Mouse (Mus musculus) gastrocnemius, postnatal 36 days (tissue): ENCODE data around the gene Pabpc1l. TPM values are rescaled to one million over a fixed set of nuclear protein-coding genes. Genes with fewer than 3 reads are reported as not detected.

ENCODE experiments used
- DNase-seq, 2 experiments: peaks; one replicate each; pipeline ENCODE4 v3.0.0; 2022
- intact Hi-C: fragments of 180-260 bp; cut with DNase I; formaldehyde crosslinking; loops from one replicate; pipeline ENCODE4 v1.15.1; 2025
- total RNA-seq, 2 experiments: library from RNA; stranded (reverse); gene quantifications; 2 replicates each; pipeline ENCODE4 v1.2.3; 2021

Gene Pabpc1l
- total RNA-seq, 2 experiments from 2014 or later: 0.54 TPM; not detected in 1

DNA sequence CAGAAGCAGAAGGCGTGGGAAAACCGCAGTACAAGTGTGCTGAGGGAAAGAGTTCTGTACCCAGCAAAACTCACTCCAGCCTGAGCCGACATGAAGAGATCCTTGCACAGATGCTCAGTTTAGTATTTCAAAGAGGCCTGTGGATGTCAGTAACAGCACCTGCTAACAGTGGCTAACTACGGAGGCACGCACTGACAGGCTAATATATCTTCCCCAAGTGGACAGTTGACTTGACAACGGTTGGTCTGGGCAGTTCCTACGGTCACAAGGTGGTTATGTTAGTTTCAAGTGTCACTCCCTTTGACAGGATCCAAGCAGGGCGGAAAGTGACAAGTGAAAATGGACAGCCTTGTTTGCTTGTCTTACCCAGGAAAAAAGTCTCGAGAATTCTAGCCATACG, 56.9 kb downstream of the Pabpc1l start:
- intact Hi-C loops: no loop called here
- no peak for DNase-seq

DNA sequence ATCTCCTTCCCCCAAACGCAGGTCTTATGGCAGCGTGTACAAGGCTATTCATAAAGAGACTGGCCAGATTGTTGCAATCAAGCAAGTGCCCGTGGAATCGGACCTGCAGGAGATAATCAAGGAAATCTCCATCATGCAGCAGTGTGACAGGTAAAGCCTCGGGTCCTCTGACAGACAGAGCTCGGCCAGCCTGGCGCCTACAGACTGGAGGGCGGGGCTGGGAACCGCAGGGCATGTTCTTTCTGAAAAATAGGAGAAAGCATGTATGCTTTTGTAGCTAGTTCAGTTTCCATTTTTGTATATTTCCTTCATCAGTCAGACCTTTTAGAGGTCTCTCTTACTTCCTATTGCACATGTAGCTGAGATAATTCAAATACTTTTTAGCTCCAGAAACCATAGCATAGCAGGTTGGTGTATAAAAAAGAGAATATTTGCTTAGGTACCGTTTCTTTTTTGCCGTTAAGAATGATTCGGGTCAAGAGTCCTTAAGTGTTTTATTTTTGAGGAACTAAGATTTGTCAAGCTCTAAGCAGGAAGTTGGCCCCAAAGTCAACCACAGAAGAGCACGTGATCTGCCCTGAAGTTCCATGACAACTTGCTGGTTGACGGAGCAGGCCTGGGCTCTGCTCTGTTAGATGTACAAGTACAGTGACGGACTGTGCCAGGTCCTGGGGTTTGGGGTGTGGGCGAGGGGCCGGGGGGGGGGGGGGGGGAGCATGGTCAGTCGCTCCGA, 58.5 kb downstream of the Pabpc1l start:
- DNase-seq: no peak
- intact Hi-C loops: no loop called here

DNA sequence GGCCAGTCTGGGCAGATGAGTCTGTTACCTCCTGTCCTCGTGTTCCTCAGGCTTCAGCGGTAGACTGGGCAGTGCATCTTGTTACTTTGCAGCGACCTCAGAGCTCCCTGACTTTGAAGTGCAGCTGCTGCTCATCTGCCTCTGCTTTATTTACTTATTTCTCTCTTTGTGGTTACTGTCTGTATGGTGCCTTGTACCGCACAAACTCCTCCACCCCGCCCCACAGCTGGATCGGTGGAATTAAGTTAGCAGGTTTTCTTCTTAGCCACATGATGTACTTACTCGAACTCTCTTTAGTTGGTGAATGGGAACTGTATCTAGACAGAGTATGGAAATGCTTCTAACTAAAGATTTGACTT, 59.1 kb downstream of the Pabpc1l start:
- DNase-seq: no peak
- intact Hi-C loops: no loop called here

DNA sequence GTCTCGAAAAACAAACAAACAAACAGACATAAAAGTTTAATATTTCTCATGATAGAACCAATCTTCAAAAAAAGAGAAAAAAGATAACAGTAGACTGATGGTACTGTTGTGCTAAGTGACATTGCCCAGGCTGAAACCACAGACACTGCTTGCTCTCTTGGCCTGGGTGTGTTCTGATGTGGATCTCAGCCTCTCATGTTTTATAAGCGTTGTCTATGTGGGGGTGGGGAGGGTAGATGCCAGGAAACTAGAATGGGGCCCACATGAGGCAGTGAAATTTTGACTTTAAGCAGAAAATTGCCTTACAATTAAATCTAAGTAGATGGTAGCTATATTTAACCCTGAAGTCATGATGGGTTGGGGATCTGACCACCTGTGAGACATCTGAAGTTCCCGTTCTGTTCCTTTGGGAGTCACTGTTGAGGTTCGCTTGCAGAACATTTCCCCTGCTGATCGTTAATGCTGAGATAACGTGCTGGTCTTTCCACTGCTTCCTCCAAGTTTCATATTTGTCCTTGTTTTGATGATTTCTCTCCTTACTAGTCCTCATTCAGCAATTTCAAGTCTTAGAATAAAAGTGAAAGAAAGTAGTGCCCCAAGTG, 62.3 kb downstream of the Pabpc1l start:
- DNase-seq: no peak
- intact Hi-C loops: no loop called here

DNA sequence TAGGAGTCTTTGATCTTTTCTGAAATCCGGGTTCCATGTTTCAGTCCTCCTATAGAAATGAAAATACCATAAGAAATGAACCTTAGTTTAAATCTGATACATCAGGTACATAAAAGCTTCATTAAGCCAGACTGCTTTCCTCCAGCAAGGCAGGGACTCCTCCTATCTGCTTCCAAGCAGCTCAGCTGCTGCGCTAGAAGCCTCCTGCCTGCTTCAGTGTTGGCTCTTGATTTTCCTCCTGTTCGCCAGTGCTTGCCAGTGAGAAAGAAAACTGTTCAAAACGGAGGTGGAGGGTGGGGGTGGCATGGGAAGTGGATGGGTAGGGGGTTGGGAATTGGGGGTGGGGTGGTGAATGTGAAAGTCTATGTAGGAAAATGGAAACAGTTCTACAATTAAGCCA, 64.3 kb downstream of the Pabpc1l start:
- intact Hi-C loops: no loop called here
- DNase-seq: no peak

DNA sequence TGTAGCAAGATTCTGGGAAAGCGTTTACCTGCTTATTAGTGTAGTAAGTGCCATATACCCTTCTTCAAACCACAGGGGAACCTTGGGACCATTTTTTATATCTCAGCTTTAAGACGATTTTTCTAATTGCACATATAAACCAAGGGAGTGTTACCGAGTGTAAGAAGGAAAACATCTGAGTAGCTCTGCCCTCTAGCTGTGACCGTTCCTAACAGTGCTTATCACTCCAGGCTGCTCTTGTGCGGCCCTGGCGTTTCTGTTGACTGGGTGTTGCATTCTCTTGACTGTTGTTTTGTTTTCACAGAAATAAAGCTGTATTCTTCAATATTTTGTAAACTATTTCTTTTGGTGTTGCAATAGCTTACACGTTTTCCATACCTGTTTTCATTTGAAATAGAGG, 68.9 kb downstream of the Pabpc1l start:
- no peak for DNase-seq
- intact Hi-C loops: no loop called here

DNA sequence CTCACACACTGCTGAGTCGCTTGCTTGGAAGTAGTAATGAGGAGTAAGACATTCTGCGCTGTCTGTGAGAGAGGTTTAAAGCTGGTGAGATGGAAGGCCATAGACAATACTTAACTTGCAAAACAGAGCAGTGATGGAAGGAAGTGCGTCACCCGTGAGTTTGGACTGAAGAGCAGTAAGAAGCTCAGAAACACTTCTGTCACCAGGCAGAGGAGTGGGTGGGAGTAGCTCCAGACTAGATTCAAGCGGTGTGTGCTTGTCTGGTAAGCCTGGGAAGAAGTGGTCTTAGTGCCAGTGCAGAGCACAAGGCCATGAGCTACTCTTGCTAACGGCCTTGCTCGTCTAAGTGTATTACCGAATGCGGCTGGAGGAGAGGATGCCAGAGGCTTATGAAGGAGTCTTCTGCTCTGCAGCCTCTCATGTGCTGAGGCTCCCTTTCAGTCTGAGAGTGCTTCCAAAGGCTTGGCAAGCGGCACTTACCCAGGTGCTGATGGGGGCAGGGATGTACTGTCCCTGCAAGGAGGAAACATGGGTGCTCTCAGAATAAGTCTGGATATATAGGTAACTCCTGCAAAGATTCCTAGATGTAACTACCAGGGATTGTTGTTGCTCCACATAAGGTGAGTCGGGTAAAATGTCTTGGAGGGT, 73.5 kb downstream of the Pabpc1l start:
- peak in 1 of 2 experiments; percentile 23 for DNase-seq
- intact Hi-C loops: loop anchor here (5.0 kb wide), 1 partner anchor 429 kb away; no protein-coding TSS in a partner anchor

Other genes starting within 250 kb of the Pabpc1l start
- gene Ccn5, start 204.6 kb upstream of the Pabpc1l start, total RNA-seq: under 1 TPM; 0.74 to 0.91 TPM
- not detected for gene Kcnk15, start 171.8 kb upstream of the Pabpc1l start, total RNA-seq
- gene Rims4, start 106.8 kb upstream of the Pabpc1l start, total RNA-seq: 1 to 10 TPM in 1 of 2 experiments, under 1 TPM in 1; 0.86 to 1.3 TPM
- 10 to 100 TPM; 34.7 to 37.9 TPM for gene Ywhab, start 30.5 kb upstream of the Pabpc1l start, total RNA-seq
- gene Stk4, start 44.9 kb downstream of the Pabpc1l start, total RNA-seq: 1 to 10 TPM; 6.1 to 9.8 TPM
- gene Tomm34, start 45.7 kb downstream of the Pabpc1l start, total RNA-seq: 10 to 100 TPM; 10.4 to 11.4 TPM
- under 1 TPM; 0.46 to 0.67 TPM for gene Kcns1, start 145.7 kb downstream of the Pabpc1l start, total RNA-seq
- gene Wfdc5, start 157.3 kb downstream of the Pabpc1l start, total RNA-seq: under 1 TPM in 1 of 2 experiments, not detected in 1; 0.20 TPM
- not detected for gene Wfdc12, start 165.2 kb downstream of the Pabpc1l start, total RNA-seq
- not detected for gene Wfdc15a, start 174.7 kb downstream of the Pabpc1l start, total RNA-seq
- gene Wfdc15b, start 196.2 kb downstream of the Pabpc1l start, total RNA-seq: not detected
- not detected for gene Svs2, start 213.0 kb downstream of the Pabpc1l start, total RNA-seq
- gene Svs3b, start 231.2 kb downstream of the Pabpc1l start, total RNA-seq: not detected